Mouse (Mus musculus): ENCODE results near the gene Fam83d.

DNA sequence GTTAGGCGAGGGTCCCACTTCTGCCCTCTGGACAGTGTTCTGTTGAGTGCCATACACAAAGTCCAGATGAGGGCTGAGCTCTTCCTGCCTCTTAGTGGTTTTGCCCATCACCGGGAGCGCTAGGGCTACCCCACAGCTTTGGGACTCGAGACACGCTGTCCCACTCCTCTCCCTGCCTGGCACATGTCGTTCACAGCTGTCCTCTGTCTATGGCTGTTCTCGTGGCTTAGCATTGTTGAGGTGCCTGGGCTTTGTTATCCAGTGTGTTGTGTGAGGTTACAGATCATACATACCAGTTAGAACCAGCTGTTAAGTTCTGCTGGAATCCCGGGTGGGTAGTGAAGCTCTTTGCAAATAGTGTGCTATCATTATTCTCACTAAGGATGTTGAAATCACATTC is 49.8 kb downstream of the Fam83d start:
- TF ChIP-seq CTCF (IDR thresholded peaks at IDR 0.05; ENCODE audit: extremely low read depth, insufficient read depth, insufficient read length, insufficient replicate concordance) (no peak), POLR2A (IDR thresholded peaks at IDR 0.05; ENCODE audit: low read depth, low read length) (no peak)

All from spleen, adult 2 months (tissue).